Mouse (Mus musculus) ES-Bruce4 (cell line): Measurements from ENCODE around the gene Ptprm. TPM values are rescaled to one million over a fixed set of nuclear protein-coding genes. Genes with fewer than 3 reads are reported as not detected.
A peak's percentile ranks its signal among the peaks of the same experiment; 100 is the strongest.

Experiments
- H3K27ac ChIP-seq: 2 replicates; pipeline ENCODE4 v1.5.1; 2012; ENCODE audit warnings: low read length, inconsistent platforms; ENCODE audit not compliant: insufficient read depth
- H3K27me3 ChIP-seq: 2 replicates; pipeline ENCODE4 v1.6.1; 2012; ENCODE audit warnings: mild to moderate bottlenecking, low read length, inconsistent platforms; ENCODE audit not compliant: control insufficient read depth, poor library complexity, insufficient read depth, severe bottlenecking
- H3K36me3 ChIP-seq: 2 replicates; pipeline ENCODE4 v1.6.1; 2012; ENCODE audit warnings: inconsistent platforms, mild to moderate bottlenecking, low read length, moderate library complexity; ENCODE audit not compliant: control insufficient read depth, poor library complexity, insufficient read depth, severe bottlenecking
- H3K4me1 ChIP-seq: one replicate; pipeline ENCODE4 v1.8.1; 2011; ENCODE audit warnings: low read length; ENCODE audit not compliant: control insufficient read depth, insufficient read depth
- H3K4me3 ChIP-seq: 2 replicates; pipeline ENCODE4 v1.5.1; 2011; ENCODE audit warnings: low read depth, mild to moderate bottlenecking, low read length
- H3K9ac ChIP-seq: 2 replicates; pipeline ENCODE4 v1.6.1; 2012; ENCODE audit warnings: low read depth, mild to moderate bottlenecking, inconsistent platforms; ENCODE audit not compliant: poor library complexity, severe bottlenecking
- H3K9me3 ChIP-seq: replicated peaks from 2 replicates; pipeline ENCODE4 v1.6.1; 2012; ENCODE audit warnings: mild to moderate bottlenecking, low read length, inconsistent platforms; ENCODE audit not compliant: control insufficient read depth, poor library complexity, insufficient read depth, severe bottlenecking
- CTCF ChIP-seq: IDR thresholded peaks from one replicate; pipeline ENCODE4 v1.8.1; 2011; ENCODE audit warnings: low read depth, low read length
- EP300 ChIP-seq: IDR thresholded peaks from 2 replicates; pipeline ENCODE4 v1.6.1; 2011; ENCODE audit warnings: low read depth, low read length; ENCODE audit not compliant: insufficient read depth
- POLR2A ChIP-seq: IDR thresholded peaks from one replicate; pipeline ENCODE4 v1.8.1; 2011; ENCODE audit warnings: low read length; ENCODE audit not compliant: insufficient read depth
- polyA plus RNA-seq: library from polyadenylated mRNA; stranded (reverse); fragments of >200 nt; gene quantifications from 2 replicates; pipeline ENCODE4 v1.2.4, GENCODE M21; 2011; ENCODE audit warnings: low read depth; ENCODE audit not compliant: missing spikeins, insufficient read depth, insufficient read length

The Ptprm gene
- polyA plus RNA-seq, 1 experiment: 10.8 TPM

- no peak overlapping the region for H3K9ac ChIP-seq
- H3K4me1 ChIP-seq: no peaks in the 10 kb centered on the region
- TF ChIP-seq EP300 (no peak), CTCF (no peak), POLR2A (no peak)
- H3K9me3 ChIP-seq: no peaks in the 10 kb centered on the region; the same call in 1 of the 2 replicates
- H3K27me3 ChIP-seq: no peaks in the 10 kb centered on the region
- H3K4me3 ChIP-seq: no peak overlapping the region
- no peaks in the 10 kb centered on the region for H3K36me3 ChIP-seq
- no peak overlapping the region for H3K27ac ChIP-seq
Measured at GRCm38 (mm10) chr17:67124294-67124693, 230.0 kb downstream of the Ptprm start.

- Histone ChIP-seq H3K27me3 (no peaks in the 10 kb centered on the region), H3K9ac (no peak overlapping the region), H3K9me3 (no peaks in the 10 kb centered on the region; the same call in 1 of the 2 replicates), H3K36me3 (no peaks in the 10 kb centered on the region), H3K27ac (peak overlapping the region; percentile 17; the same call in 1 of the 2 replicates), H3K4me1 (no peaks in the 10 kb centered on the region), H3K4me3 (no peak overlapping the region)
- TF ChIP-seq EP300: no peak
- TF ChIP-seq POLR2A: no peak
- no peak for TF ChIP-seq CTCF
Measured at GRCm38 (mm10) chr17:67123722-67124121, 230.5 kb downstream of the Ptprm start.

- Histone ChIP-seq H3K27ac (no peak overlapping the region), H3K4me3 (no peak overlapping the region), H3K9me3 (no peaks in the 10 kb centered on the region; the same call in 1 of the 2 replicates), H3K9ac (no peak overlapping the region), H3K4me1 (no peaks in the 10 kb centered on the region), H3K36me3 (no peaks in the 10 kb centered on the region), H3K27me3 (no peaks in the 10 kb centered on the region)
- TF ChIP-seq EP300 (no peak), POLR2A (no peak), CTCF (no peak)
Measured at GRCm38 (mm10) chr17:67120863-67121262, 233.4 kb downstream of the Ptprm start.

GRCm38 (mm10) chr17:67118676-67119340 is 235.4 kb downstream of the Ptprm start:
- Histone ChIP-seq H3K27ac (no peak overlapping the region), H3K36me3 (no peaks in the 10 kb centered on the region)

GRCm38 (mm10) chr17:67114842-67115241 is 239.4 kb downstream of the Ptprm start:
- Histone ChIP-seq H3K36me3 (no peaks in the 10 kb centered on the region), H3K27me3 (no peaks in the 10 kb centered on the region), H3K27ac (no peak overlapping the region), H3K9ac (no peak overlapping the region), H3K9me3 (no peaks in the 10 kb centered on the region), H3K4me1 (no peaks in the 10 kb centered on the region), H3K4me3 (no peak overlapping the region)
- TF ChIP-seq POLR2A (no peak), CTCF (no peak), EP300 (no peak)

More at GRCm38 (mm10) chr17:67118676-67119340, 235.4 kb downstream of the Ptprm start:
- Histone ChIP-seq H3K4me1 (no peaks in the 10 kb centered on the region), H3K27me3 (no peaks in the 10 kb centered on the region), H3K4me3 (no peak overlapping the region), H3K9ac (no peak overlapping the region), H3K9me3 (no peaks in the 10 kb centered on the region; the same call in 1 of the 2 replicates)
- TF ChIP-seq POLR2A (no peak), CTCF (no peak), EP300 (no peak)

GRCm38 (mm10) chr17:67112679-67113078 is 241.6 kb downstream of the Ptprm start:
- no peaks in the 10 kb centered on the region for H3K36me3 ChIP-seq
- H3K9ac ChIP-seq: no peak overlapping the region
- H3K9me3 ChIP-seq: no peaks in the 10 kb centered on the region
- no peak overlapping the region for H3K27ac ChIP-seq
- H3K4me3 ChIP-seq: no peak overlapping the region
- TF ChIP-seq CTCF: no peak
- no peak for TF ChIP-seq EP300
- no peak for TF ChIP-seq POLR2A
- no peaks in the 10 kb centered on the region for H3K4me1 ChIP-seq
- H3K27me3 ChIP-seq: no peaks in the 10 kb centered on the region
